Mouse (Mus musculus) layer of hippocampus, adult 18-20 months (tissue): ENCODE data around the gene Olfr328. TPM values are rescaled to one million over a fixed set of nuclear protein-coding genes. Genes with fewer than 3 reads are reported as not detected.
A peak's percentile ranks its signal among the peaks of the same experiment; 100 is the strongest.
"Not testable (repeated sequence)": the region's sequence is repeated elsewhere in the genome, so short reads cannot be mapped to it uniquely, and the experiment has no call there.

Source experiments
- DNase-seq, 2 experiments: peaks; one replicate each; pipeline ENCODE4 v3.0.0; 2022; ENCODE audit warnings: low spot score in 2 of 2
- long read RNA-seq: library from polyadenylated mRNA; stranded (forward); transcript quantifications from one replicate; pipeline ENCODE4 v2.0.0, GENCODE M21; 2021
- total RNA-seq, 2 experiments: library from RNA; stranded (reverse); gene quantifications; 2 replicates each; pipeline ENCODE4 v1.2.3; 2021

Olfr328 gene
- total RNA-seq: under 1 TPM; 0.10 to 0.18 TPM
- long read RNA-seq: 0 reads

- DNase-seq: no peak
Measured at GRCm38 (mm10) chr11:58555536-58555935, at the start of gene Olfr328. Gene Olfr328 (minus strand): TSS chr11:58555636.

GRCm38 (mm10) chr11:58605228-58605627 lies 49.8 kb upstream of the Olfr328 start:
- DNase-seq: no peak

GRCm38 (mm10) chr11:58604688-58605087 lies 49.3 kb upstream of the Olfr328 start:
- no peak for DNase-seq

GRCm38 (mm10) chr11:58602800-58603560 lies 47.5 kb upstream of the Olfr328 start:
- no peak for DNase-seq

GRCm38 (mm10) chr11:58602062-58602461 lies 46.6 kb upstream of the Olfr328 start:
- DNase-seq: no peak

- no peak for DNase-seq
Measured at GRCm38 (mm10) chr11:58597837-58598236, 42.4 kb upstream of the Olfr328 start.

- no peak for DNase-seq
Measured at GRCm38 (mm10) chr11:58594814-58595213, 39.4 kb upstream of the Olfr328 start, which contains the start of gene Olfr324. Gene Olfr324 (plus strand): TSS chr11:58595114.

GRCm38 (mm10) chr11:58588620-58589250 lies 33.3 kb upstream of the Olfr328 start:
- no peak for DNase-seq

GRCm38 (mm10) chr11:58587898-58588348 lies 32.5 kb upstream of the Olfr328 start:
- DNase-seq: peak in 1 of 2 experiments; percentile 32

GRCm38 (mm10) chr11:58578636-58579035 lies 23.2 kb upstream of the Olfr328 start:
- peak; percentile 28 to 69 for DNase-seq

- DNase-seq: no peak
Measured at GRCm38 (mm10) chr11:58577430-58577829, 22.0 kb upstream of the Olfr328 start, which contains the start of gene Olfr325. Gene Olfr325 (plus strand): TSS chr11:58577730.

GRCm38 (mm10) chr11:58570405-58570804 lies 15.0 kb upstream of the Olfr328 start, which contains the start of gene Olfr224:
Gene Olfr224 (minus strand): TSS chr11:58570553.
- DNase-seq: no peak

- DNase-seq: no peak
Measured at GRCm38 (mm10) chr11:58546322-58546721, 9.1 kb downstream of the Olfr328 start, which contains the start of gene Olfr329-ps. Gene Olfr329-ps (minus strand): TSS chr11:58546422.

- not testable (repeated sequence) for DNase-seq
Measured at GRCm38 (mm10) chr11:58534736-58535135, 20.7 kb downstream of the Olfr328 start, which contains the start of gene Olfr330. Gene Olfr330 (minus strand): TSS chr11:58534836.

GRCm38 (mm10) chr11:58519756-58520155 lies 35.7 kb downstream of the Olfr328 start:
- DNase-seq: peak in 1 of 2 experiments; percentile 19

GRCm38 (mm10) chr11:58518916-58519315 lies 36.5 kb downstream of the Olfr328 start:
- peak; percentile 62 to 67 for DNase-seq

GRCm38 (mm10) chr11:58509058-58509457 lies 46.4 kb downstream of the Olfr328 start:
- not testable (repeated sequence) for DNase-seq

GRCm38 (mm10) chr11:58502472-58502871 lies 53.0 kb downstream of the Olfr328 start, which contains the start of gene Olfr331:
Gene Olfr331 (minus strand): TSS chr11:58502572.
- not testable (repeated sequence) for DNase-seq
